Mouse (Mus musculus): ENCODE results near the gene Ggcx.
"Not testable (repeated sequence)": the region's sequence is repeated elsewhere in the genome, so short reads cannot be mapped to it uniquely, and the experiment has no call there.

The Ggcx gene

GRCm38 (mm10) chr6:72462550-72463257 lies 48.6 kb downstream of the Ggcx start:
- not testable (repeated sequence) for DNase-seq (ENCODE audit: low read depth)

DNA sequence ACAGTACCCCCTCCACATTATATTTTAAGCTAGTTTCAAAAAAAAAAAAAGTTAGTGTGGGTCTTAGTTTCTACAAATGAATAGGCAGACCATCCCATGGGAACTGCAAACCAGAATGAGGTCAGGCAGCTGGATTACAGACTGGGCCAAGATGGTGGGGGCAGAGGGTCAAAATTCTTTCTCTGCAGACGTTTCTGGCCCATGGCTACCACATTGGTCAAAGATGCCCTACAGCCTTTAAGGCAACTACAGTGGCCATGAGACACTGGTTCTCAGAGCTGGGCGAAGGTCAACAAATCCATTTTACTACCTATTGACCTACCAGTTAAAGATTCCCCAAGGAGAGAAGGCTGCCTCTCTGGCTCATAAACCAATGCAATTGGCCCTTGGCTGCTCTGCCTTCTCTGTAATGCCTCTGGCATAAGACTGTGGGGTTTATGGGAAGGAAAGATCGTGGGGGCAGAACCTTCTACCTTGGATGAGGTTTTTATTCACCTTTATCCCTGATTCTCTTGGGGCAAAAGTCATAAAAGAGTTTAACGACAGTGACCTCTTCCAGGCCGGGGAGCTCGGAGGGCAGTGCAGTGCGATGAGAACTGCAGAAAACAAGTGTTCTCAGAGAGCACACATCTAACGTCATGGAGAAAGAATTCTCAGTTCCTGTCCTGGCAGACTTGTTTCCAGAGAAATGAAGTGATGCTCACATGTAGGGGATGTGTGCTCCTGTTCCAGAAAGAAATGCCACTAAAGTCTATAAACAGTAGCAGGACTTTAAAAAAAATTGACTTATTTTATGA lies 51.5 kb downstream of the Ggcx start:
- DNase-seq (ENCODE audit: low read depth) = no peak

DNA sequence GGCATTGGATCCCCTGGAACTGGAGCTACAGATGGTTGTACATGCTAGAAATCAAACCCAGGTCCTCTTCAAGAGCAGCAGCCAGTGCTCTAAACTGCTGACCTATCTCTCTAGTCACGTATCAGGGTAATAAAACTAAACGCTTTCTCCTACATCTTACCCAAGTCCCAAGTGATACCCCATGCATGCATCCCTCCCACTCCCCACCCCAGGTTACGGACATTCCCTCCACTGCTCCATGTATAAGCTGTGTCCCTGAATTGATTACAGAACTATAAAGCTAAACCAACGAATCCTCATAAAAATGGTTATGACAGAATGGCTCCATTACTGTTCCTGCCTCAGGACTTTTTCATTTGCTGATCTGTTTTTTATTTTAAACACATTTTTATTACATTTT lies 52.1 kb downstream of the Ggcx start:
- DNase-seq (ENCODE audit: low read depth) = no peak

DNA sequence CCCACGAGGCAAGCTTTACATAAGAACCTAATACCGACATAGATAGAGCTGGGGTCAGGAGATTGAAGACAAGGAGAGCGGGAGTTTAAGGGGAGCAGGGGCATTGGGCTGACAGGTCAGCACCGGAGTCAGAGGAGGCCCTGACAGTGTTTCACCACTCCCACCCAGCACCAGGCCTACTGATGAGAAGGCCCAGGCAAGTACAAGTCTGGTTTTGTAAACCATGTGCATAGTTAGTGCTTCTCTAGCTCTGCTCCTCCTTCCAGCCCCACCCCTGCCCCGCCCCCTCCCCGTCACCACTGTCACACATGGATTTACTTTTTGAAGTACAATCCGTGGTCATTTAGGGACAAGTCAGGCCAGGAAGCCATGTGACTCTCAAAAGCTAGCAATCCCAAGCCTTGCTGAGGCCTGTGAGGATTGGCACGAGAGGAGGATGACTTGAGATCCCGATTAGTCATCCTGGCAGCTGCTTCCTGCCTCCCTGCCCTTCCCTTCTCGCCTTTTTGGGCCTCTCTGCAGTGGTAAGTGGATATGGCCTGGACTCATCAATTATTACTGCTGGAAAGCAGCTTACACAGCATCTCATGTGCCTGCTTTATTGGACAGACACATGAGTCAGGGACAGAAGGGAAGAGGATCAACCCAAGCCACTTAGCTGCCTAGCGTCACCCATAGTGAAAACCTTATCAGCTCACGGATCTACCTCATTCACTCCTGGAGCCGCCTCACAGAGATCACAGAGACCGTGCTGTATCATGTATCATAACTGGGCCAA lies 59.3 kb downstream of the Ggcx start:
- peak; percentile 95 for DNase-seq (ENCODE audit: low read depth)

GRCm38 (mm10) chr6:72475221-72475985 lies 61.3 kb downstream of the Ggcx start:
- no peak for DNase-seq (ENCODE audit: low read depth)

GRCm38 (mm10) chr6:72476836-72477235 lies 62.7 kb downstream of the Ggcx start:
- no peak for DNase-seq (ENCODE audit: low read depth)

- DNase-seq (ENCODE audit: low read depth) = no peak
These were observed 63.5 kb downstream of the Ggcx start for GRCm38 (mm10) chr6:72477621-72478020.

DNA sequence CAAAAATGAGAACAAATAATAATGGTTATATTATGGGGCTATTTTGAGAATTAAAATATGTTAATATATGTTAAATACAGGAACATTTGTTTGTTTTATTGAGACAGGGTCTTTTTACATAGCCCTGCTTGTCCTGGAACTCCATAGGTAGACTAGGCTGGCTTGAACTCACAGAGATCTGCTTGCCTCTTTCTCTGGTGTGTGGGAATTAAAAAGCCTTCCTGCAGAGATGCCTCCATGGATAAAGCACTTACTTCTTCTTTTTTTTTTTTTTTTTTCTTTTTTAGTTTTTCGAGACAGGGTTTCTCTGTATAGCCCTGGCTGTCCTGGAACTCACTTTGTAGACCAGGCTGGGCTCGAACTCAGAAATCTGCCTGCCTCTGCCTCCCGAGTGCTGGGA lies 64.6 kb downstream of the Ggcx start:
- not testable (repeated sequence) for DNase-seq (ENCODE audit: low read depth)

DNA sequence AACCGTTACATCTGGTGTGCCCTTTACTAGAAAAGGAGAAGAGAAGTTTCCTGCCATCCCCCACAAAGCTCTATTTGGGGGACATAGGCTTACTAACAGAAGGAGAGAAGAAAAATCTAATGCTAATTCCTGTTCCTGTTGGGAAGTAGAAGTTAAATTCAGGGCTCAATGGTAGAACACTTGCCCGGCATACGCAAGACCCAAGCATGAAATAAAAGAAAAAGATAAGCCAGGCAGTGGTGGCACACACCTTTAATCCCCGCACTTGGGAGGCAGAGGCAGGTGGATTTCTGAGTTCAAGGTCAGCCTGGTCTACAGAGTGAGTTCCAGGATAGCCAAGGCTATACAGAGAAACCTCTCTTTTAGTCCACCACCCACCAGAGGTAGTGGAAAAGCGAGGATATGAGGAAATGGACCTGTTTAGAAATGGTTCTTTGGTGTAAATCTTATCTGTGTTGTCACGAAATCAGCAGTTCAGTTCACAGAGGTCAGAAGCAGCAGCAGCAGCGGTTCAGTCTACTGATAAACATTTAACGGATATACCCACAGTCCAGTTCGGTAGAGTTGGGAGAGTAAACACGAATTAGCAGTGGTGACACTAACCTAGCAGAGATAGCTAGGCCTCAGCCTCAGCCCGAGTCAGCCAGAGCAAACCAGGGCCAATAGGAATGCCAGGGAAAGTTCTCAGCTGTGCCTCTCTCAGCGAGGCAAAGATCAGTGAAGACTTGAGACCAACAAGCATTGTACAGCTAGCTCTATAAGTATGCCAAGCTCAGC lies 65.7 kb downstream of the Ggcx start:
- DNase-seq (ENCODE audit: low read depth) = no peak

GRCm38 (mm10) chr6:72480422-72480702 lies 66.3 kb downstream of the Ggcx start:
- no peak for DNase-seq (ENCODE audit: low read depth)

Data from fibroblast of lung, adult 2 months (primary cell).